Mouse (Mus musculus) embryonic fibroblast, embryonic 13.5 days (primary cell): ENCODE measurements around the gene Kdm7a. TPM values are rescaled to one million over a fixed set of nuclear protein-coding genes. Genes with fewer than 3 reads are reported as not detected.

Experiments used
- H3K27ac ChIP-seq: 2 replicates; pipeline ENCODE4 v1.5.1; 2012; ENCODE audit warnings: low read length, control low read depth, inconsistent platforms; ENCODE audit not compliant: insufficient read depth
- H3K4me1 ChIP-seq: 2 replicates; pipeline ENCODE4 v1.6.1; 2011; ENCODE audit warnings: low read length; ENCODE audit not compliant: control insufficient read depth, insufficient read depth
- H3K4me3 ChIP-seq: 2 replicates; pipeline ENCODE4 v1.5.1; 2011; ENCODE audit warnings: mild to moderate bottlenecking, control low read depth, low read length; ENCODE audit not compliant: insufficient read depth
- CTCF ChIP-seq: IDR thresholded peaks from 2 replicates; pipeline ENCODE4 v1.5.1; 2011; ENCODE audit warnings: mild to moderate bottlenecking, control low read depth, low read length, moderate library complexity, borderline replicate concordance; ENCODE audit not compliant: insufficient read depth
- POLR2A ChIP-seq: IDR thresholded peaks from 2 replicates; pipeline ENCODE4 v1.6.1; 2011; ENCODE audit warnings: low read depth, mild to moderate bottlenecking, control low read depth, low read length, moderate library complexity
- polyA plus RNA-seq: library from polyadenylated mRNA; stranded (reverse); fragments of >200 nt; gene quantifications from 2 replicates; pipeline ENCODE4 v1.2.4, GENCODE M21; 2011; ENCODE audit warnings: low read depth; ENCODE audit not compliant: missing spikeins, insufficient read length

Kdm7a gene
- polyA plus RNA-seq, 1 experiment: 9.4 TPM

DNA sequence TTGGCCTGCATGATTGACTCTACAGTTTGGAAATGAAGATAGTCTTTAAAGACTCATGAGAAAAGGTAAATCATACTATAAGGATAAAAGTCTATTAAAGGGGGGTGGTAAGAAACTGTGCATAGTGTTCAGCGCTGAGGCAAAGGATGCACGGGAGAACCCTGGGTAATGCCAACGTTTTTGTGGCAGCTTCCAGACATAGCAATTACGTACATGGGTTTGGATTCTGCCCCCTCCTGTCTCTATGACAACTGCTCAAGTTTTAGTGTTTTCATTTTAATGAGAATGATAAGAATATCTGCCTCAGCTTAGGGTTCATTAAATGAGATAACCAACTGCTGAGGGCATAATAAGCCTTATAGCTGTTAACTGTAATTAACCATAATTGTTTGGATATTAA is 3.1 kb upstream of the Kdm7a start:
- Histone ChIP-seq H3K4me3 (no peak overlapping the region), H3K4me1 (no peaks in the 10 kb centered on the region), H3K27ac (no peak overlapping the region)
- TF ChIP-seq CTCF (no peak), POLR2A (no peak)

DNA sequence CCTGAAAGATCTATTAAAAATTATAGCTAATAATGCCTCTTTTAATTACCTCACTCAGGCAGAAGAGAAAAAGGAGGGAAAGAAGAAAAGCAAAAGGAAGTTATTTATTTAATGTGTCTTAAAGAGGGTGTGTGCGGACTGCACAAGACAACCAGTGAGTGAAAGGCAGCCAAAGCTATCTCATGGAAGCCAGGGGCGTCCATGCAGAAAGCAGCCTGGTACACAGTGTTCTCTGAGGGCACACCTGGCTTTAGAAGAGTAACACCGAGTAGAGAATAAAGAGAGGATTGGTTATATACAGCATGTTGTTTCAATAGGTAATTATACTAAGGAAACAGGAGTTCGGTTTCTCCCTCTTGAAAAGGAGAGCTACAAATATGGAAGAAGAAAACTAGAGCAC is 1.6 kb upstream of the Kdm7a start:
- Histone ChIP-seq H3K4me3 (no peak overlapping the region), H3K4me1 (no peaks in the 10 kb centered on the region)
- TF ChIP-seq CTCF: no peak
- TF ChIP-seq POLR2A: no peak

DNA sequence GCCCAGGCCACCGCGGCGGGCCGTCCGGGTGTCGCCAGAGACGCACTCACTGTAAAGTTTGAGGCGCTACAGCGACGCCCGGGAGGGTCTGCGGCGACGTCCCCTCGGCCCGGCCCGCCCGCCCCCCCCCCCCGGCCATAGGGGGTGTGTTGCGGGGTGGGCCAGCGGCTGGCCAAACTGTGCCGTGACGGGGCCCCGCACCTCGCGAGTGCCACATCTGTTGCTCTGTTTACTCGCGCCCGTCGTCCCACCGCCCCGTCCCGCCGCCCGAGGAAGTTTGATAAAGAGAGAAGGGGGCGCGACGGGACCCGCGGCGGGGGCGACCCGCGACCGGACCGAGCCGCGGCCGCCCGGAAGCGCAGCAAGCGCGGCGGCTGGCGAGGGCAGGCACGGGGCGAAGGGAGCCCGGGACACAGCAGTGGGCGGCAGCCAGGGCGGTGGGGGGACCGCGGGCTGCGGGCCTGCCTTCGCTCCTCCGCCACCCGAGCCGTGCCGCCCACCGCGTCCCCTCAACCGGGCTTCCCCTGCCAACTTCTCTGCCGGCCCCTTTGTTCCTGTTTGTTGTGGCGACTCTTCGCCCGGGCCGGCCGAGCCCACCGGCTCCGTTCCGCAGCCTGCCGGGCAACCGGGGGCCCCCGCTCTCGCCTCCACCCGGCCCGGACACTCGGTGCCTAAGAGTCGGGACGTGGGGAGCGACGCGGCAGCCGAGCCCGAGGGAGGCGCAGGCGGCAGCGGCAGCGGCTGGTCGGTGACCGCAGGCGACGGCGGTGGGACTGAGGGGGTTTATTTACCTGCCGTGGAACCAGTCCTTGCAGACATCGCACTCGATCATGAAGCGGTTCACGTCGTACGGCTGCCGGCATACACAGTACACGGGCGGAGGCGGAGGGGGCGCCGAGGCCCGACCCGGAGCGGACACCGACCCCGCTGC is 674 bp downstream of the Kdm7a start:
- TF ChIP-seq POLR2A (no peak), CTCF (no peak)
- no peaks in the 10 kb centered on the region for H3K4me1 ChIP-seq
- peak overlapping the region; percentile 86 for H3K4me3 ChIP-seq
- H3K27ac ChIP-seq: peak overlapping the region; percentile 83

More for the DNA sequence above, 1.6 kb upstream of the Kdm7a start:
- no peak overlapping the region for H3K27ac ChIP-seq

DNA sequence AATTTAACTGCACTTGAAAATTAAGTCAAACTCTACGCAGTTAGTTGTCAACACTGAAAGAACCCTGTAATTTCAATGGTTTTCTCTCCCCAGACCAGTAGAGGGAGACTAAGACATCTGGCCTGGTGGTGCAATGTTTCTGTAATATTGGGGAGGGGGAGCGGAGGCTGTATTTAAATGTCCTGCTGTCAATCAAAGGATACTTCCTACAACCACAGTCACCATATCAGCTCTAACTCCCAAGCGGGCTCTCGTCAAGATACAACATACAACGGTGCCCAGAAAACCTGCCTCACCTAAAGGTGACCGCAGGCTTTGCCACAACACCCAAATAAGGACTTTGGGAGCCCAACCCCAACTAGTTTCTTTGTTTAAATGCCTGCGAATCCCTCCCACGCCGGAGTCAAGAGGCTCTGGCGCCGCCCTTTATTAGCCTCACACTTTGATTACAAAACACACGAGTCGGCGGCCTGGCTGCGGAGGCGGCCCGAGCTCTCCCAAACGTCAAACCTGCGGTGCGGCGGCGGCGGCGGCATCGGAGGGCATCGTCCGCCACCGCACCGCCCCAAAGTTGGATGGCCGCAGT is 1.4 kb downstream of the Kdm7a start:
- TF ChIP-seq CTCF: no peak
- TF ChIP-seq POLR2A: peak; percentile 45
- peak overlapping the region; percentile 48 for H3K27ac ChIP-seq
- peak overlapping the region; percentile 86 for H3K4me3 ChIP-seq
- H3K4me1 ChIP-seq: no peaks in the 10 kb centered on the region

DNA sequence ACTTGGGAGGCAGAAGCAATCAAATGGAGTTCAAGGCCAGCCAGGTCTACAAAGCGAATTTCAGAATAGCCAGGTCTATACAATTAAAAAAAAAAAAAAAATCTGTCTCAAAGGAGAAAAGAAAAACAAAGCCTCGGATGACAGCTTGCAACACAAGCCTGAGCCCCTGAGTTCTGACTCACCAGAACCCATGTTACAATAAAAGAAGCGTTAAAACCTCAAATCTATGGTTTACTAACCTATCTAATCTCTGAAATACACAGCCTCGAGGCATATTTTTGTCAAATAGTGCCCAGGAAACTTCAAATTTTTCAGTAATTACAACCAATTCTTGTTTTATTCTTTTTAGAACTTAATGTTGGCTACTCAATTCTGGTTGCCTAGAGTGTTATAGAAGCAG is 2.1 kb downstream of the Kdm7a start:
- TF ChIP-seq CTCF (no peak), POLR2A (no peak)
- H3K4me1 ChIP-seq: no peaks in the 10 kb centered on the region
- no peak overlapping the region for H3K27ac ChIP-seq
- no peak overlapping the region for H3K4me3 ChIP-seq

DNA sequence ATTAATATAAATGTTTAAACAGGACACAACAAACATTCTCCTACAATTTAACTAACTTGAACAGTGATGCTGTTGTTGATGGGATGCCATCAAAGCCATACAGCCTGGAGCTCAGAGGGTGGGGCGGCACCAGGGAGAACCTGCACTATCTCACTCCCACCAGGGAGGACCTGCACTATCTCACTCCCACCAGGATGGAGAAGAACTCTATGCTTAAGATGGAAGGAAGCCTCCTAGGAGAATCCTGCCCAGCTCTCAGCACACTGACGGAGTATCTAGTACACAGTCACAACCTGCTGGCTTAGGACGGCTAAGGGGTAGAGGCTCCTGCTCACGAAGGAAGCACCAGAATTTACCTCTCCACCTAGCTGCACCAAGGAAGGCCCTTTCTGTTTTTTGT is 3.4 kb downstream of the Kdm7a start:
- H3K4me1 ChIP-seq: no peaks in the 10 kb centered on the region
- H3K4me3 ChIP-seq: no peak overlapping the region
- H3K27ac ChIP-seq: no peak overlapping the region
- TF ChIP-seq POLR2A: no peak

DNA sequence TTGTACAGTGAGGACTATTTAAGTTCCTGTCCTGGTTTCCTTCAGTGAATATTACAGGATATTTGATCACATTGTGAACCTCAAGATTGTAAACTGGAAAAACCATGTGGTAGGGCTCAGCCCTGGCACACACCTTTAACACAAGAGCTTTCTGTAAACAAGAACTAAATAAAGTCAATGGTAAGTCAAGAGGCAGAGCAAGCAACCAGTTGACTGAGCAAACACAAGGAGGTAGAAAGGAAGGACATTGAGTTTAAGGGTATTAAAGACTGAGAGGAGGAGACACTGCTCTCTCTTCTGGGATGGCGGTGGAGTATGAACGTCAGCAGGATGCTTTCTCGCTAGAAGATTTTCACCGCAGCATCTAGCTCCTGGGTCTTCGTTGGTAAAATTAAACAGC is 13.6 kb downstream of the Kdm7a start:
- Histone ChIP-seq H3K4me3 (no peak overlapping the region), H3K27ac (no peak overlapping the region), H3K4me1 (no peaks in the 10 kb centered on the region)
- no peak for TF ChIP-seq CTCF
- TF ChIP-seq POLR2A: no peak

DNA sequence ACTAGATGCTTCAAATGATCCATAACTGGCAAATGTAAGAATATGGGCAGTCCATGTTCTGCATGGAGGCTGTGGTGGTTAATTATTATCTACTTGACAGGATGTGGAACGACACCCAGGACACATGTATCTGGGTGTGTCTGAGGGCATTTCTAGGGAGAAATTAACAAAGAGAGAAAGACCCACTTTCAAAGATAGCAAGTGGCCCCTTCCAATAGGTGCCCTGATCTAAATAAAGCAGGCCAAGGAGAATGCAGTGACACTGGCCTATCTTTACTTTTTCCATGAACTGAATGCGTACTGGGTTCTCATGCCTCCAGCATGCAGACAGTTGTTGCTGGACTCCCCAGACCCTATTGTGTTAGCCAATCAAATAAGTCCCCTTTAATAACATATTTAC is 15.1 kb downstream of the Kdm7a start:
- no peak for TF ChIP-seq POLR2A
- no peak for TF ChIP-seq CTCF
- Histone ChIP-seq H3K4me1 (no peaks in the 10 kb centered on the region), H3K4me3 (no peak overlapping the region), H3K27ac (no peak overlapping the region)

DNA sequence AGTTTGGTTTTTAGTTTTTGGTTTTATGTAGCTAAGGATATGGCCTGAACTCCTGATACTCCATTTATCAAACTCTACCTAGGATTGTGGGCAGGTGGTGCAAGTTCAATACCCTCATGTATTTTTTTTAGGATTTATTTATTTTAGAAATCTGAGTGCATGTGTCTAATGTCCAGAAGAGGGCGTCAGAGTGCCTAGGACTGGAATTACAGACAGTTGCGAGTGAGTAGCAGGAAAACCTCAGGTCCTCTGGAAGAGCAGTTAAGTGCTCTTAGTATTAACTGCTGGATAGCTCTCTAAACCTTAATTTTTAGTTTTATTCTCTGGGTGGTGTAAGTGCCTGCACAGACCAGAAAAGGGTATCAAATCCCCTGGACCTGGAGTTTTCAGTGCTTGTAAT is 19.4 kb downstream of the Kdm7a start:
- TF ChIP-seq POLR2A (no peak), CTCF (no peak)
- no peaks in the 10 kb centered on the region for H3K4me1 ChIP-seq
- no peak overlapping the region for H3K4me3 ChIP-seq
- no peak overlapping the region for H3K27ac ChIP-seq

DNA sequence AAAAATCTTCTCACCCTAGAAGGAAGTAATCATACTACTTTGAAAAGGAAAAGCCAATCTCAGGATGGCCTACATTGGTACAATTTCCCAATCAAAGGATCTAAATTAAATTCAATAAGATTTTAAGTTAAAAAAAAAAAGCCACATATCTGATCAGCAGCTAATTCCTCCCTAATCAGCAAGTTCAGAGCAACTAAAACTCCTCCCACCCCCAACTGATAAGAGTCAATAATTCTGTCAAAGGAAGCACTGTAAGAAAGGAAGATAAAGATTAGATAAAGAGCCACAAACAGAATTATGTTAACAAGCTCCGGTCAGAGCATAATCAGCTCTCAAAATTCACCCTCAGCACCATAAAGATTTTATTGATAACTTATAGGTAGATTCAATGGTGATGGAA is 37.5 kb downstream of the Kdm7a start:
- TF ChIP-seq POLR2A: no peak
- no peak for TF ChIP-seq CTCF
- Histone ChIP-seq H3K27ac (no peak overlapping the region), H3K4me1 (no peaks in the 10 kb centered on the region), H3K4me3 (no peak overlapping the region)
